Mouse (Mus musculus): ENCODE results near the gene Inpp5f. TPM values are rescaled to one million over a fixed set of nuclear protein-coding genes. Genes with fewer than 3 reads are reported as not detected.

Gene Inpp5f
- polyA plus RNA-seq, 1 experiment: 0.05 TPM

GRCm38 (mm10) chr7:128738041-128738440, 126.9 kb downstream of the Inpp5f start:
- Histone ChIP-seq H3K4me3 (replicated peaks) (peak overlapping the region; percentile 95), H3K9me3 (ENCODE audit: control insufficient read depth, low read length) (no peaks in the 10 kb centered on the region), H3K4me1 (ENCODE audit: control insufficient read depth) (peaks cover 37% of the 10 kb centered on the region), H3K36me3 (ENCODE audit: control insufficient read depth) (peaks cover 17% of the 10 kb centered on the region), H3K27me3 (ENCODE audit: control insufficient read depth) (peaks cover 6% of the 10 kb centered on the region)
- TF ChIP-seq GATA1 (IDR thresholded peaks at IDR 0.05; ENCODE audit: low read length) (no peak), TAL1 (IDR thresholded peaks at IDR 0.05; ENCODE audit: low read length) (no peak)

GRCm38 (mm10) chr7:128739116-128739461, 128.0 kb downstream of the Inpp5f start:
- Histone ChIP-seq H3K27me3 (ENCODE audit: control insufficient read depth) (peaks cover 12% of the 10 kb centered on the region), H3K4me1 (ENCODE audit: control insufficient read depth) (peaks cover 39% of the 10 kb centered on the region), H3K36me3 (ENCODE audit: control insufficient read depth) (peaks cover 17% of the 10 kb centered on the region), H3K9me3 (ENCODE audit: control insufficient read depth, low read length) (no peaks in the 10 kb centered on the region), H3K4me3 (replicated peaks) (peak overlapping the region; percentile 95)
- TF ChIP-seq TAL1 (IDR thresholded peaks at IDR 0.05; ENCODE audit: low read length) (no peak), GATA1 (IDR thresholded peaks at IDR 0.05; ENCODE audit: low read length) (no peak)

GRCm38 (mm10) chr7:128739462-128740277, 128.5 kb downstream of the Inpp5f start:
- H3K27me3 ChIP-seq (ENCODE audit: control insufficient read depth): peaks cover 13% of the 10 kb centered on the region
- H3K36me3 ChIP-seq (ENCODE audit: control insufficient read depth): peaks cover 13% of the 10 kb centered on the region
- H3K9me3 ChIP-seq (ENCODE audit: control insufficient read depth, low read length): no peaks in the 10 kb centered on the region
- H3K4me1 ChIP-seq (ENCODE audit: control insufficient read depth): peaks cover 45% of the 10 kb centered on the region
- peak overlapping the region; percentile 95 for H3K4me3 ChIP-seq (replicated peaks)
- TF ChIP-seq GATA1 (IDR thresholded peaks at IDR 0.05; ENCODE audit: low read length) (no peak), TAL1 (IDR thresholded peaks at IDR 0.05; ENCODE audit: low read length) (no peak)

- peaks cover 51% of the 10 kb centered on the region for H3K4me1 ChIP-seq (ENCODE audit: control insufficient read depth)
- TF ChIP-seq TAL1 (IDR thresholded peaks at IDR 0.05; ENCODE audit: low read length): no peak
- no peak for TF ChIP-seq GATA1 (IDR thresholded peaks at IDR 0.05; ENCODE audit: low read length)
- peak within 1 kb of the TSS; percentile 95 for H3K4me3 ChIP-seq (replicated peaks)
- H3K27me3 ChIP-seq (ENCODE audit: control insufficient read depth): peaks cover 13% of the 10 kb centered on the region
- peaks cover 10% of the 10 kb centered on the region for H3K36me3 ChIP-seq (ENCODE audit: control insufficient read depth)
- H3K9me3 ChIP-seq (ENCODE audit: control insufficient read depth, low read length): no peaks in the 10 kb centered on the region
Observed at GRCm38 (mm10) chr7:128740334-128740733, 129.2 kb downstream of the Inpp5f start, which contains the start of gene Mcmbp. Gene Mcmbp (minus strand): TSS chr7:128740495.

GRCm38 (mm10) chr7:128743898-128744297, 132.8 kb downstream of the Inpp5f start:
- peaks cover 60% of the 10 kb centered on the region for H3K4me1 ChIP-seq (ENCODE audit: control insufficient read depth)
- TF ChIP-seq GATA1 (IDR thresholded peaks at IDR 0.05; ENCODE audit: low read length) (no peak), TAL1 (IDR thresholded peaks at IDR 0.05; ENCODE audit: low read length) (no peak)
- peak overlapping the region; percentile 87 for H3K4me3 ChIP-seq (replicated peaks)
- H3K27me3 ChIP-seq (ENCODE audit: control insufficient read depth): peaks cover 13% of the 10 kb centered on the region
- peaks cover 22% of the 10 kb centered on the region for H3K36me3 ChIP-seq (ENCODE audit: control insufficient read depth)
- no peaks in the 10 kb centered on the region for H3K9me3 ChIP-seq (ENCODE audit: control insufficient read depth, low read length)

- no peaks in the 10 kb centered on the region for H3K9me3 ChIP-seq (ENCODE audit: control insufficient read depth, low read length)
- TF ChIP-seq GATA1 (IDR thresholded peaks at IDR 0.05; ENCODE audit: low read length) (no peak), TAL1 (IDR thresholded peaks at IDR 0.05; ENCODE audit: low read length) (no peak)
- peaks cover 13% of the 10 kb centered on the region for H3K27me3 ChIP-seq (ENCODE audit: control insufficient read depth)
- peaks cover 63% of the 10 kb centered on the region for H3K4me1 ChIP-seq (ENCODE audit: control insufficient read depth)
- H3K36me3 ChIP-seq (ENCODE audit: control insufficient read depth): peaks cover 25% of the 10 kb centered on the region
- peak within 1 kb of the TSS; percentile 87 for H3K4me3 ChIP-seq (replicated peaks)
Observed at GRCm38 (mm10) chr7:128744684-128745485, 133.8 kb downstream of the Inpp5f start, which contains the start of gene Sec23ip. Gene Sec23ip (plus strand): TSS chr7:128744943.

Other genes starting within 250 kb of the Inpp5f start
- 4.1 TPM in 2 replicates for gene Rgs10, start 192.6 kb upstream of the Inpp5f start, polyA plus RNA-seq (2012)
- gene Tial1, start 149.6 kb upstream of the Inpp5f start, polyA plus RNA-seq (2012): 6.8 and 7.4 TPM in 2 replicates
- 9.2 and 9.4 TPM in 2 replicates for gene Bag3, start 87.7 kb upstream of the Inpp5f start, polyA plus RNA-seq (2012)
- 0.83 and 1.0 TPM in 2 replicates for gene Mcmbp, start 129.2 kb downstream of the Inpp5f start, polyA plus RNA-seq (2012)
- gene Sec23ip, start 133.6 kb downstream of the Inpp5f start, polyA plus RNA-seq (2012): 0.13 and 0.22 TPM in 2 replicates

Measured in erythroblast, embryonic 14.5 days (primary cell).